Mouse (Mus musculus) C2C12 (cell line): Measurements from ENCODE around the gene 1700011L22Rik.

Source experiments
- CTCF ChIP-seq: IDR thresholded peaks from one replicate; pipeline ENCODE4 v1.5.1; 2011; ENCODE audit not compliant: control insufficient read depth, insufficient read depth, insufficient read length
- MYOG ChIP-seq: IDR thresholded peaks from one replicate; pipeline ENCODE4 v1.6.1; 2011; ENCODE audit not compliant: control insufficient read depth, insufficient read length; ENCODE audit errors: extremely low read depth
- USF1 ChIP-seq: IDR thresholded peaks from one replicate; pipeline ENCODE4 v1.6.1; 2011; ENCODE audit warnings: low read depth, mild to moderate bottlenecking, control low read depth, moderate library complexity

GRCm38 (mm10) chr8:79294610-79295275 is 46.4 kb upstream of the 1700011L22Rik start, which contains the start of gene Mmaa:
- TF ChIP-seq CTCF (peak; percentile 85), MYOG (no peak), USF1 (no peak)
